Mouse (Mus musculus) CH12.LX (cell line): ENCODE data around the gene Nampt. TPM values are rescaled to one million over a fixed set of nuclear protein-coding genes. Genes with fewer than 3 reads are reported as not detected.

Experiments used
- DNase-seq: peaks from one replicate; pipeline ENCODE4 v3.0.0-alpha.2; 2013; ENCODE audit errors: extremely low read depth
- H3K27ac ChIP-seq: 2 replicates; pipeline ENCODE4 v1.5.1; 2012; ENCODE audit warnings: low read depth, mild to moderate bottlenecking, control low read depth, moderate library complexity; ENCODE audit not compliant: insufficient read depth
- H3K27me3 ChIP-seq: replicated peaks from 2 replicates; pipeline ENCODE3; 2012; ENCODE audit warnings: inconsistent platforms
- H3K36me3 ChIP-seq, 2 experiments: replicated peaks in 1 of 2; 2 replicates each; pipeline versions ENCODE3 to v1.6.1; 2012; ENCODE audit warnings: inconsistent platforms in 1 of 2, low read length in 1 of 2, mild to moderate bottlenecking in 1 of 2, mixed read lengths in 1 of 2, moderate library complexity in 1 of 2; ENCODE audit not compliant: control insufficient read depth in 1 of 2, insufficient read depth in 1 of 2
- H3K4me1 ChIP-seq, 2 experiments: 2 replicates each; pipeline ENCODE4 v1.6.1; 2012; ENCODE audit warnings: inconsistent platforms in 1 of 2, moderate library complexity in 1 of 2; ENCODE audit not compliant: insufficient read depth in 2 of 2, control insufficient read depth in 1 of 2
- H3K4me2 ChIP-seq: 2 replicates; pipeline ENCODE4 v1.6.1; 2012; ENCODE audit warnings: low read depth, mild to moderate bottlenecking, control low read depth; ENCODE audit not compliant: poor library complexity, insufficient read depth, severe bottlenecking
- H3K4me3 ChIP-seq, 3 experiments: fragments of 150-350 bp in 1 of 3; sonication (generic) in 1 of 3; replicated peaks in 1 of 3; 2 replicates each; pipeline versions ENCODE3 to v1.5.1; 2011 to 2012; ENCODE audit warnings: low read depth in 2 of 3, low read length in 2 of 3, mild to moderate bottlenecking in 2 of 3, moderate library complexity in 2 of 3, control low read depth in 1 of 3, improper control_type of control experiment in 1 of 3, inconsistent platforms in 1 of 3, mixed read lengths in 1 of 3; ENCODE audit not compliant: poor library complexity in 1 of 3
- H3K79me2 ChIP-seq: replicated peaks from 2 replicates; pipeline ENCODE4 v1.6.1; 2012; ENCODE audit warnings: mild to moderate bottlenecking, moderate library complexity; ENCODE audit not compliant: control insufficient read depth, poor library complexity, insufficient read depth, severe bottlenecking; ENCODE audit errors: extremely low read depth
- H3K9ac ChIP-seq: 2 replicates; pipeline ENCODE4 v1.6.1; 2012; ENCODE audit warnings: low read depth, mild to moderate bottlenecking, control low read depth, moderate library complexity; ENCODE audit not compliant: insufficient read depth
- H3K9me3 ChIP-seq: replicated peaks from 2 replicates; pipeline ENCODE3; 2012; ENCODE audit warnings: low read length, inconsistent platforms, mixed read lengths
- CHD1 ChIP-seq: IDR thresholded peaks from 2 replicates; pipeline ENCODE4 v1.6.1; 2012; ENCODE audit warnings: low read depth, low read length, improper control_type of control experiment, inconsistent platforms
- CTCF ChIP-seq, 2 experiments: IDR thresholded peaks in 1 of 2; conservative IDR thresholded peaks in 1 of 2; 2 replicates each; pipeline ENCODE4 v1.5.1; 2011 to 2012; ENCODE audit warnings: low read depth in 2 of 2, low read length in 2 of 2, improper control_type of control experiment in 1 of 2, inconsistent platforms in 1 of 2, mild to moderate bottlenecking in 1 of 2, moderate library complexity in 1 of 2
- E2F4 ChIP-seq: IDR thresholded peaks from 2 replicates; pipeline ENCODE4 v1.6.1; 2011; ENCODE audit warnings: low read depth, low read length, improper control_type of control experiment; ENCODE audit not compliant: insufficient replicate concordance
- EP300 ChIP-seq: IDR thresholded peaks from 2 replicates; pipeline ENCODE4 v1.6.1; 2011; ENCODE audit warnings: low read length, improper control_type of control experiment
- ETS1 ChIP-seq: conservative IDR thresholded peaks from 2 replicates; pipeline ENCODE4 v1.6.1; 2012; ENCODE audit warnings: low read depth, mild to moderate bottlenecking, inconsistent platforms, low read length, improper control_type of control experiment, moderate library complexity
- HCFC1 ChIP-seq: IDR thresholded peaks from 2 replicates; pipeline ENCODE4 v1.6.1; 2012; ENCODE audit warnings: low read depth, mild to moderate bottlenecking, inconsistent platforms, low read length, improper control_type of control experiment
- IRF4 ChIP-seq: IDR thresholded peaks from 2 replicates; pipeline ENCODE4 v1.6.1; 2014; ENCODE audit warnings: low read depth, mild to moderate bottlenecking, inconsistent platforms, low read length, improper control_type of control experiment
- JUN ChIP-seq: IDR thresholded peaks from 2 replicates; pipeline ENCODE4 v1.6.1; 2011; ENCODE audit warnings: low read depth, mild to moderate bottlenecking, low read length, improper control_type of control experiment, moderate library complexity; ENCODE audit not compliant: insufficient read depth
- MAFK ChIP-seq: IDR thresholded peaks from 2 replicates; pipeline ENCODE4 v1.6.1; 2011; ENCODE audit warnings: low read length, improper control_type of control experiment; ENCODE audit not compliant: insufficient replicate concordance
- MAZ ChIP-seq: IDR thresholded peaks from 2 replicates; pipeline ENCODE4 v1.6.1; 2012; ENCODE audit warnings: low read depth, mild to moderate bottlenecking, inconsistent platforms, low read length, improper control_type of control experiment, moderate library complexity
- MEF2A ChIP-seq: IDR thresholded peaks from 2 replicates; pipeline ENCODE4 v1.6.1; 2014; ENCODE audit warnings: low read depth, mild to moderate bottlenecking, inconsistent platforms, low read length, improper control_type of control experiment, borderline replicate concordance
- MYC ChIP-seq: IDR thresholded peaks from 2 replicates; pipeline ENCODE4 v1.6.1; 2011; ENCODE audit warnings: low read depth, mild to moderate bottlenecking, improper control_type of control experiment, low read length
- NELFE ChIP-seq: IDR thresholded peaks from 2 replicates; pipeline ENCODE4 v1.6.1; 2011; ENCODE audit warnings: low read depth, low read length, improper control_type of control experiment
- NRF1 ChIP-seq: IDR thresholded peaks from 2 replicates; pipeline ENCODE4 v1.6.1; 2014; ENCODE audit warnings: low read depth, mild to moderate bottlenecking, inconsistent platforms, low read length, improper control_type of control experiment, moderate library complexity
- PAX5 ChIP-seq: IDR thresholded peaks from 2 replicates; pipeline ENCODE4 v1.6.1; 2012; ENCODE audit warnings: low read length, inconsistent platforms, mixed read lengths
- POLR2A ChIP-seq: IDR thresholded peaks from 2 replicates; pipeline ENCODE4 v1.6.1; 2011; ENCODE audit warnings: low read depth, mild to moderate bottlenecking, improper control_type of control experiment, low read length
- POLR2AphosphoS2 ChIP-seq: IDR thresholded peaks from 2 replicates; pipeline ENCODE4 v1.6.1; 2011; ENCODE audit warnings: low read depth, low read length, improper control_type of control experiment
- RAD21 ChIP-seq: IDR thresholded peaks from 2 replicates; pipeline ENCODE4 v1.6.1; 2011; ENCODE audit warnings: low read depth, mild to moderate bottlenecking, low read length, improper control_type of control experiment, moderate library complexity
- SIN3A ChIP-seq: IDR thresholded peaks from 2 replicates; pipeline ENCODE4 v1.6.1; 2012; ENCODE audit warnings: low read length, improper control_type of control experiment, inconsistent platforms
- SMC3 ChIP-seq: IDR thresholded peaks from 2 replicates; pipeline ENCODE4 v1.6.1; 2011; ENCODE audit warnings: low read depth, low read length, improper control_type of control experiment
- TCF12 ChIP-seq: IDR thresholded peaks from 2 replicates; pipeline ENCODE4 v1.6.1; 2014; ENCODE audit warnings: low read depth, mild to moderate bottlenecking, inconsistent platforms, low read length, improper control_type of control experiment
- UBTF ChIP-seq: IDR thresholded peaks from 2 replicates; pipeline ENCODE4 v1.6.1; 2012; ENCODE audit warnings: low read depth, mild to moderate bottlenecking, inconsistent platforms, low read length, improper control_type of control experiment, moderate library complexity
- USF1 ChIP-seq: IDR thresholded peaks from 2 replicates; pipeline ENCODE4 v1.6.1; 2014; ENCODE audit warnings: low read depth, mild to moderate bottlenecking, inconsistent platforms, low read length, improper control_type of control experiment
- USF2 ChIP-seq: conservative IDR thresholded peaks from 2 replicates; pipeline ENCODE4 v1.6.1; 2011; ENCODE audit warnings: low read depth, low read length, improper control_type of control experiment
- ZC3H11A ChIP-seq: IDR thresholded peaks from 2 replicates; pipeline ENCODE4 v1.6.1; 2012; ENCODE audit warnings: low read depth, mild to moderate bottlenecking, inconsistent platforms, low read length, improper control_type of control experiment
- ZNF384 ChIP-seq: IDR thresholded peaks from 2 replicates; pipeline ENCODE4 v1.6.1; 2012; ENCODE audit warnings: low read depth, low read length, improper control_type of control experiment, inconsistent platforms
- dilution Hi-C: fragments of 300-500 bp; cut with MboI; formaldehyde crosslinking; loops from 2 replicates; pipeline ENCODE4 v1.14.3; 2020; ENCODE audit warnings: low sequenced_read_pairs; ENCODE audit not compliant: extremely low pct_unique_long_range_greater_than_20kb, extremely low pct_ligation_motif_present
- in situ Hi-C: fragments of 300-500 bp; cut with MboI; formaldehyde crosslinking; loops from 3 replicates; pipeline ENCODE4 v1.14.3; 2019; ENCODE audit warnings: low sequenced_read_pairs, low pct_ligation_motif_present, low pct_unique_long_range_greater_than_20kb, mixed read lengths
- polyA plus RNA-seq: library from polyadenylated mRNA; unstranded; fragments of >175 nt; gene quantifications from 2 replicates; pipeline ENCODE4 v1.2.1, GENCODE M21; 2012; ENCODE audit warnings: low read depth; ENCODE audit not compliant: insufficient read length
- total RNA-seq, 2 experiments: library from RNA; depleted of rRNA; stranded (reverse); fragments of 300-350 nt in 1 of 2; fragments of >200 nt in 1 of 2; gene quantifications; 2 replicates each; pipeline ENCODE4 v1.2.3; 2012 to 2014

Nampt gene
- total and polyA plus RNA-seq, 3 experiments: 50.5 to 206 (median 84.5) TPM

DNA sequence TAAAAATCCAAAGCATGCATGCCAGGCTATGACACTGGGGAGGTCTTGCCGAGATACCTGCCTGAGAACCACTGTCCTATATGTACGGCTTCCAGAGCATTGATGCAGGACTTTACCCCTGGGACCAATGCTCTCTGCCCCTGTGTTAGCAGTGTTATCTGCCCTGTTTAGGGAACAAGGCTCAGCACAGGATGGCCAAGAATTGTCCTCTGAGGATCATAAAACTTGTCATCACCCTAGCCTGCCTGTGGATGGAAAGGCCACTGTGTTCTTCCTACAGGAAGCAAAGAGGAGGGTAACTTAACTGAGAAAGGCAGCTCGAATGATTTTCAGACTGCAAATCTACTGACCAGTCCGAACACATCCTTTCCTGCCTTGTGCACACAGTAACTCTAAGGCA, 36.1 kb downstream of the Nampt start:
- in situ Hi-C loops: no loop called here

DNA sequence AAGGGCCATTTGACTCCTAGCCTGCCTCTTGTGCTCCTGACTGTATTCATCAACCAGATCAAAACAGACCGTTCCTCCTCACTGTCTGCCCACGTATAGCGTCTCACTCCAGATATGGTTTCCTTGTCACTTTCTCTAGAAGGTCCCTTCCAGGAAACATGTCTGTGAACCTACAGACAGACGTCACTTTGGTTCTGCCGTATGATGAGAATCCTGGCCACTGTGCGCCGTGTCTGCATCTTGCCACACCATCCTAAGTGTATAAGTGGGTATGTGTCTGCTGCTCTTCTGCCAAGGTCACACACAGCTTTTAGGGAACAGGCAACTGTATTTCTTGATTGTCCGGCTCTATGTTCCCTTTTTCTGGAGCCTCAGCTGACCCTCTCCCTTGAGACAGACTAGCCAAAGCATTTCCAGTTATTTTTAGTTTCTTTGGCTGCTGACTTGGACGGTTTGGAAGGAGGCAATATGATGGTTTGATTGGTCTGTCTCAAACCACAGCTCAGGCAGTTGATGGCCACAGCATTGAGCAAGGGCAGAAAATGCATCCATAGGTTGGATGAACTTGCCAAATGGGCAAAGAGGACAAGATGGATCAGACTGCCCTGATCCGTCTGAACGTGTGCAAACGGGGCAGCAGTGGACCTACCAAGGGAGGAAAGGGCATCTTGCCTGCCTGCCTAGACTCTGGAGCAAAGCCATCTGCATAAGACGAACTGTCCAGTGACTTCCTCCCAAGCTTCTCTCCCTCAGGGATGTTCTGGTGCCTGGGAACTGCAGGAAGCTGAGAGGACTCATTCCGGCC, 37.6 kb downstream of the Nampt start:
- H3K79me2 ChIP-seq: no peaks in the 10 kb centered on the region; the same call in 1 of the 2 replicates
- no peaks in the 10 kb centered on the region for H3K27me3 ChIP-seq
- H3K36me3 ChIP-seq: peaks cover 12 to 29% of the 10 kb centered on the region in 2 experiments
- H3K4me3 ChIP-seq: no peak overlapping the region
- no peak overlapping the region for H3K9ac ChIP-seq
- in situ Hi-C loops (no loop called here), dilution Hi-C loops (no loop called here)
- TF ChIP-seq POLR2AphosphoS2 (no peak), NRF1 (no peak), SIN3A (no peak), USF1 (no peak), RAD21 (no peak), POLR2A (no peak), ZNF384 (no peak), TCF12 (no peak), MEF2A (no peak), ETS1 (no peak), USF2 (no peak), EP300 (no peak), IRF4 (no peak), MYC (no peak), PAX5 (no peak), ZC3H11A (no peak), SMC3 (no peak)
- no peak for DNase-seq
- H3K27ac ChIP-seq: no peak overlapping the region
- H3K4me1 ChIP-seq: no peaks in the 10 kb centered on the region
- H3K9me3 ChIP-seq: no peaks in the 10 kb centered on the region
- H3K4me2 ChIP-seq: no peak overlapping the region

More for the DNA sequence above, 36.1 kb downstream of the Nampt start:
- TF ChIP-seq CTCF (conservative IDR thresholded peaks at IDR 0.05 in 1 of 2, IDR thresholded peaks at IDR 0.05 in 1 of 2; ENCODE audit: low read depth in 2 of 2, low read length in 2 of 2) (no peak), POLR2AphosphoS2 (no peak), HCFC1 (no peak), SMC3 (no peak), MAZ (no peak), E2F4 (no peak), TCF12 (no peak), NELFE (no peak), NRF1 (no peak), CHD1 (no peak), MAFK (no peak), IRF4 (no peak), UBTF (no peak), JUN (no peak)
- no peak overlapping the region for H3K4me2 ChIP-seq
- no peak overlapping the region for H3K4me3 ChIP-seq
- no peaks in the 10 kb centered on the region for H3K4me1 ChIP-seq
- H3K79me2 ChIP-seq: no peaks in the 10 kb centered on the region
- no peaks in the 10 kb centered on the region for H3K9me3 ChIP-seq
- peaks cover 19 to 39% of the 10 kb centered on the region in 2 experiments for H3K36me3 ChIP-seq
- no peak for DNase-seq
- no peak overlapping the region for H3K9ac ChIP-seq
- no peak overlapping the region for H3K27ac ChIP-seq
- dilution Hi-C loops: no loop called here
- no peaks in the 10 kb centered on the region for H3K27me3 ChIP-seq
